Mouse (Mus musculus) bone marrow, adult 2 months (tissue): Measurements from ENCODE around the gene Impdh1.

Experiments
- CTCF ChIP-seq: fragments of 200-500 bp; IDR thresholded peaks from 2 replicates; pipeline ENCODE4 v1.5.1; 2011; ENCODE audit warnings: low read length, control low read depth; ENCODE audit not compliant: control insufficient read depth, insufficient read depth
- POLR2A ChIP-seq: fragments of 200-500 bp; IDR thresholded peaks from 2 replicates; pipeline ENCODE4 v1.6.1; 2011; ENCODE audit warnings: low read depth, mild to moderate bottlenecking, control low read depth, low read length, borderline replicate concordance; ENCODE audit not compliant: control insufficient read depth

DNA sequence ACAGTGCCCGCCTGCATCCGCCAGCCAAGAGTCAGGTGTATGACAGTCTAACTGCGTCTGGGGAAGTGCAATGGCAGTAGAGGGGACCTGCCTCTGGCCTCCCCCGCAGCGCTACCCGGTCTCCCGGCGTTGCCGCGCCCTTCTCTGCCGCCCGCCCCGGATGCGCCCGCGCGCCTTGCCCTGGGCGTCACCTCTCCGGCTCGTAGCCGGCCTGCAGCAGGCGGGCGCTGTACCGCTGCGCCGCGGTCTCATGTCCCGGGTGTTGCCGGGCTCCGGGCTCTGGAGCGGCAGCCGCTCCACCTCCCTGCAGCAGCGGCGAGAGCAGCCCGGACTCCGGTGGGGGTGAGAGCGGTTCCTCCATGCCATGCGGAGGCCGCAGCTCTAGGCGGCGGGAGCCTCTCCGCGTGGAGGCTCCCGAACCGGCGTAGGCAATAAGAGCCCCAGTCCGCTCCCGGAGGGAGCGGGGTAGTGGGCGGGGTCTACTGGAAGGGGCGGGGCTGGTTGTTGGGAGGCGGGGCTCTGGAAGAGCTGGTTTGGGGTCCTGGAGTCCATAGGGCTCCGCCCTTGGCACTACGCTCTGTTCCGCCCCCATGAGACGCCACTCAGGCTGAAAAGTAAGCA is at the start of gene Impdh1:
- no peak for TF ChIP-seq CTCF
- TF ChIP-seq POLR2A = peak; percentile 44; the same call in 1 of the 2 replicates
